Mouse (Mus musculus) ES-E14 (cell line): ENCODE measurements at regions not wholly inside any gene's neighbourhood (a gene's known extent, or its start where the extent isn't known, plus 50 kb on each side); places are given as distances from the start of the nearest gene placed in this dataset.

Source experiments
- MAFK ChIP-seq: IDR thresholded peaks from 2 replicates; pipeline ENCODE4 v1.6.1; 2014; ENCODE audit warnings: mild to moderate bottlenecking, low read depth, low read length, inconsistent platforms; ENCODE audit not compliant: insufficient read depth
- ZNF384 ChIP-seq: IDR thresholded peaks from 2 replicates; pipeline ENCODE4 v1.6.1; 2012; ENCODE audit warnings: low read depth, low read length, inconsistent platforms

DNA sequence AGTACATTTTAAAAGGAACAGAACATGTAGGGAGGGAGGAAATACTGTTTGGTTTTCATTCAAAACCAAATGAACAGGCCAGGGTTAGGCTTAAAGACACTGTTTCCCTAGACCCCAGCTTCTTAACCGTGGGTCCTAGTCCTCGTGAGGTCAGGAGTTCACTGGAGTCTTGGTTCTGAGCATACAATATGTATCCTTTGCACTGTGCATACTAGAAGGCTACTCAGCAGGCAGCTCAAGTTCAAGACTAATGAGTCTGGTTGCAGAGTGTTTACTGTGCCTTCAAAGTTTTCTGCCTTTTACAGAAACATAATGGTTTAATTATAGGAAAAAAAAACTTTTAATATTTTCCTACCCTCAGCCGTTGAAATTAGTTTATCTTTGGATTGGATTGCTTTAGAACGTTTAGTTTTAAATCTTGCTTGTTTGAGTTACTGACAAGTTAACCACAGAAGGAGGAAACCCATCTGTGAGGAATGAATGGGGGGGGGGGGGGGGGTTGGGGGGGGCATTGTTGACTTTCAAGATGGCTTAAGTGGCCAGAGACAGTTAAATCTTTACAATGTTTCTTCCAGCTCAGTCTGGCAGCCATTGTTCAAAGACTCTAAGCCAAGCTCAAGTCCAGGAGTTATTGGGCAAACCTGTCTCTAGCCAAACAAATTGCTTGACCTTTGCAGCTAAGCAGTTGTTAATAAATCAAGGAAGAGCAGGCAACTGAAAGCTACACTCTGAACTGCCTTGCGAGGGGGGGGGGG, 80.6 kb downstream of the Nfkbiz start:
- TF ChIP-seq MAFK (no peak), ZNF384 (no peak)
